Mouse (Mus musculus): ENCODE measurements around the gene Ms4a13. TPM values are rescaled to one million over a fixed set of nuclear protein-coding genes. Genes with fewer than 3 reads are reported as not detected.
A peak's percentile ranks its signal among the peaks of the same experiment; 100 is the strongest.
"Not testable (repeated sequence)": the region's sequence is repeated elsewhere in the genome, so short reads cannot be mapped to it uniquely, and the experiment has no call there.

Ms4a13 gene
- polyA plus RNA-seq, 1 experiment from 2014 or later = not detected

DNA sequence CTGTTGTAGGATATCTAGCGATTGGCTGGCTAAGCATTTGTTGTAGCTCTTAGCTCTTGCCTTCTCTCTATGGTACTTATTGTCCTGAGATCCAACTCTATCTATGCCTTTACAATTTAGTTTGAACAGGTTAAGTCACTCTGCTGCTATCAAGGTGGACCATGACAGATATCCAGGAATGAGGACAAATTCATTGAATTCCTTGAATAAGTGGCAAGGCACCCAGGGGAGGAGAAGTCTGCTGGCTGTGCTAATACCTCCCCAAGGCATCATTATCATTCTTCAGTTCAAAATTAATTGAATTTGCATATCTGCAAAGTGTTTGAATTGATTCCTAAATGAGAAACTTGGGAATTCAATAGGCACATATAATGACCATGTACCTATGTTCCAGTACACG lies 19.1 kb downstream of the Ms4a13 start:
- no peak overlapping the region for H3K9ac ChIP-seq (ENCODE audit: low read length)
- H3K9me3 ChIP-seq (ENCODE audit: control insufficient read depth, low read length) = no peaks in the 10 kb centered on the region
- no peak for DNase-seq (ENCODE audit: low spot score)
- no peaks in the 10 kb centered on the region for H3K36me3 ChIP-seq (ENCODE audit: control insufficient read depth, insufficient read depth, low read length)
- H3K27me3 ChIP-seq (ENCODE audit: control insufficient read depth, insufficient read depth, low read length) = no peaks in the 10 kb centered on the region
- 66% methylated on average over 2 of the region's 2 CpGs for WGBS
- no peak overlapping the region for H3K27ac ChIP-seq (replicated peaks; ENCODE audit: low read depth, low read length)
- H3K4me2 ChIP-seq (ENCODE audit: low read depth, severe bottlenecking) = no peak overlapping the region
- H3K4me1 ChIP-seq (ENCODE audit: control insufficient read depth, insufficient read depth, low read length) = no peaks in the 10 kb centered on the region
- no peak for ATAC-seq (ENCODE audit: insufficient number of reproducible peaks, low FRiP score, low TSS enrichment, low read depth)
- H3K4me3 ChIP-seq (ENCODE audit: low read depth, low read length) = no peak overlapping the region

DNA sequence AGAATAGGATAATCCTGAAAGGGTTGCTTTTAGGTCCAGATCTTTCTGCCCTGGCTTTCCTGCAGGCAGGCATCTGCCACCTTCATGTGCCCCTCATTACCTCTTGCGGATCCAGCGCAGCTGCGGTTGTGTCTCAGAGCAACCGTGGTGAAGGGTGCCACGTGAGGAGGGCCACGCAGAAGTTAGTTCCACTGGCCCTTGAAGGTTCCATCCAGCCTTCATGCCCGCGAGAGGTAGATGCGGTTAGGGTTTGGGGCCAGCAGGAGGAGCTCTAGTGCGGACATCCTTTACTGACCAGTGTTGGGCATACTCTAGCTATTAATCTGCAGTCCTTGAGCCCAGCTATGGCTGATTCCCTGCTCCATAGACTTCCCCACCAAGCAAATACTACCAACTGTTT lies 31.4 kb downstream of the Ms4a13 start, which contains the start of gene 1700025F22Rik:
1700025F22Rik (minus strand) TSS at position 149 of the 400 bp plus-strand sequence.
- no peak within 1 kb of the TSS for H3K4me3 ChIP-seq (ENCODE audit: low read depth, low read length)
- WGBS = 40% methylated on average over 10 of the region's 10 CpGs

DNA sequence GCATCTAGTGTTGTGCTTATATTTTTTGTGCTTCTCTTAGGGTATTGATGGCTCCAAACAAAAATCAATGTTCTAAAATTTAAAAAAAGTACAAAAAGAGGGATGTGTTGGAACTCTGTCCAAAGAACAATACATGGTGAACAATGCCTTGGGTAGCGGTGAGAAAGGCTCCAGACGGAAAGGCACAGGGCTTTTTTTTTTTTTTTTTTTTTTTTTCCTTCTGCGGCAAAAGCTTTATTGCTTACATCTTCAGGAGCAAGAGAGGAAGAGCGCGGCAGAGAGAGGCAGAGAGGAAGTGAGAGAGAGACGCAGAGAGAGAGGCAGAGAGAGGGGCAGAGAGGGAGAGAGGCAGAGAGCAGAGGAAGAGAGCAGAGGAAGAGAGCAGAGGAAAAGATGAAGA lies 38.6 kb downstream of the Ms4a13 start:
- H3K4me3 ChIP-seq (ENCODE audit: low read depth, low read length); H3K9ac ChIP-seq (ENCODE audit: low read length); H3K9me3 ChIP-seq (ENCODE audit: control insufficient read depth, low read length); H3K4me2 ChIP-seq (ENCODE audit: low read depth, severe bottlenecking); H3K27me3 ChIP-seq (ENCODE audit: control insufficient read depth, insufficient read depth, low read length); H3K4me1 ChIP-seq (ENCODE audit: control insufficient read depth, insufficient read depth, low read length); DNase-seq (ENCODE audit: low spot score); H3K36me3 ChIP-seq (ENCODE audit: control insufficient read depth, insufficient read depth, low read length); ATAC-seq (ENCODE audit: insufficient number of reproducible peaks, low FRiP score, low TSS enrichment, low read depth); H3K27ac ChIP-seq (replicated peaks; ENCODE audit: low read depth, low read length): not testable (repeated sequence)
- 86% methylated on average over 6 of the region's 6 CpGs for WGBS

More for the DNA sequence above, 31.4 kb downstream of the Ms4a13 start, which contains the start of gene 1700025F22Rik:
- DNase-seq (ENCODE audit: low spot score) (no peak), ATAC-seq (ENCODE audit: insufficient number of reproducible peaks, low FRiP score, low TSS enrichment, low read depth) (no peak)
- Histone ChIP-seq H3K36me3 (ENCODE audit: control insufficient read depth, insufficient read depth, low read length) (no peaks in the 10 kb centered on the region), H3K9me3 (ENCODE audit: control insufficient read depth, low read length) (no peaks in the 10 kb centered on the region), H3K4me1 (ENCODE audit: control insufficient read depth, insufficient read depth, low read length) (no peaks in the 10 kb centered on the region), H3K27ac (replicated peaks; ENCODE audit: low read depth, low read length) (no peak within 1 kb of the TSS), H3K9ac (ENCODE audit: low read length) (no peak within 1 kb of the TSS), H3K27me3 (ENCODE audit: control insufficient read depth, insufficient read depth, low read length) (no peaks in the 10 kb centered on the region), H3K4me2 (ENCODE audit: low read depth, severe bottlenecking) (no peak within 1 kb of the TSS)

DNA sequence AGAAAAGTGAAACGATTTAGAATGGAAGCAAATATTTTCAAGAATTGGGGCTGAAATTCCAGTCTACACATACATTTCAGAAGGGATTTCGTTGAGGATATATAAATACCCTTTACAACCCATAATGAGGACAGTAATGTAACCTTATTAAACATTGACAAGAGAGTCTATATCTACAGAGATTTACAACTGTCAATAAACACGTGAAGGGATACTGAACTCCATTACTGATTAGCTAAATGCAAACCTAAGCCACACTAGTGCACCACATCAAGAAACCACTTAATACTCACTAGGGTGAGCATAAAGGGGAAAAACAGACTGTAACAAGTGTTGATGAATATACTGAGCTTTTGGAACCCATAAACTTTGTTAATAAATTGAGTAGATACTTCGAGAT lies 61.2 kb downstream of the Ms4a13 start:
- Histone ChIP-seq H3K9me3 (ENCODE audit: control insufficient read depth, low read length) (no peaks in the 10 kb centered on the region), H3K27me3 (ENCODE audit: control insufficient read depth, insufficient read depth, low read length) (no peaks in the 10 kb centered on the region), H3K4me3 (ENCODE audit: low read depth, low read length) (no peak overlapping the region), H3K4me2 (ENCODE audit: low read depth, severe bottlenecking) (no peak overlapping the region), H3K9ac (ENCODE audit: low read length) (no peak overlapping the region), H3K36me3 (ENCODE audit: control insufficient read depth, insufficient read depth, low read length) (no peaks in the 10 kb centered on the region), H3K4me1 (ENCODE audit: control insufficient read depth, insufficient read depth, low read length) (no peaks in the 10 kb centered on the region), H3K27ac (replicated peaks; ENCODE audit: low read depth, low read length) (no peak overlapping the region)
- DNase-seq (ENCODE audit: low spot score) (no peak), ATAC-seq (ENCODE audit: insufficient number of reproducible peaks, low FRiP score, low TSS enrichment, low read depth) (no peak)
- 74% methylated on average over 4 of the region's 4 CpGs for WGBS

DNA sequence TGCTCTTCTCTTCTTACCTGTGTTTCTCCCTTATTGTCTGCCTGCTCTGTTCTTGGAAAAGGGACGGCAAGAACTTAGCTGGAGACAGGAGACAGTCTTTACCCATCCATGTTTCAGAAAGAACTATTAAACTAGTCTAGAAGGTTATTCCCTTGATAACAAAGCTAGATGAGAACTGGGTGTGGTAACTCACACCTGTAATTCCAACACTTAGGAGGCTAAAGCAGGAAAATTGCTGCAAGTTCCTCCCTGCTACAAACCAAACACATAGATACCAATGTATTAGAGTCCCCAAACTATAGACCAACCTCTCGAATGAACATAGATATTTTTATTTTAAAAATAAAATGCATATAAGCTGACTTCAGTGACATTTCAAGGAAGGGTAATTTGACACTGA lies 61.7 kb downstream of the Ms4a13 start:
- no peaks in the 10 kb centered on the region for H3K27me3 ChIP-seq (ENCODE audit: control insufficient read depth, insufficient read depth, low read length)
- H3K9ac ChIP-seq (ENCODE audit: low read length) = no peak overlapping the region
- H3K27ac ChIP-seq (replicated peaks; ENCODE audit: low read depth, low read length) = no peak overlapping the region
- WGBS = 80% methylated on average over 2 of the region's 2 CpGs
- no peaks in the 10 kb centered on the region for H3K4me1 ChIP-seq (ENCODE audit: control insufficient read depth, insufficient read depth, low read length)
- ATAC-seq (ENCODE audit: insufficient number of reproducible peaks, low FRiP score, low TSS enrichment, low read depth) = no peak
- H3K4me3 ChIP-seq (ENCODE audit: low read depth, low read length) = no peak overlapping the region
- no peaks in the 10 kb centered on the region for H3K9me3 ChIP-seq (ENCODE audit: control insufficient read depth, low read length)
- no peaks in the 10 kb centered on the region for H3K36me3 ChIP-seq (ENCODE audit: control insufficient read depth, insufficient read depth, low read length)
- DNase-seq (ENCODE audit: low spot score) = no peak
- no peak overlapping the region for H3K4me2 ChIP-seq (ENCODE audit: low read depth, severe bottlenecking)

DNA sequence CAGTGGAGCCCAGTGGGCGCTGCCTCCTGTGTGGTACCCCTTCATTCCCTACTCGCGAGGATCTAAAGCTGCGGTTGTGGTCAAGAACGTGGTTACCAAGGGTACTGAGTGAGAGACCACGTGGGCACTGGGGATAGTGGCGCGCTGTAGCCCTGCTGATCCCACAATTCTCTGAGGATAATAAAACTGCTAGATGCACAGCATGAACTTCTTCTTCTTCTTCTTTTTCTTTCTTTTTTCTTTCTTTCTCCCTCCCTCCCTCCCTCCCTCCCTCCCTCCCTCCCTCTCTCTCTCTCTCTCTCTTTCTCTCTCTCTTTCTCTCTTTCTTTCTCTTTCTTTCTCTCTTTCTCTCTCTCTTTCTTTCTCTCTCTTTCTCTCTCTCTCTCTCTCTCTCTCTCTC lies 65.8 kb downstream of the Ms4a13 start, which contains the start of gene 1700017D01Rik:
1700017D01Rik (minus strand) TSS at position 101 of the 400 bp plus-strand sequence.
- not testable (repeated sequence) for H3K4me3 ChIP-seq (ENCODE audit: low read depth, low read length); H3K27me3 ChIP-seq (ENCODE audit: control insufficient read depth, insufficient read depth, low read length); H3K9me3 ChIP-seq (ENCODE audit: control insufficient read depth, low read length); H3K36me3 ChIP-seq (ENCODE audit: control insufficient read depth, insufficient read depth, low read length); H3K27ac ChIP-seq (replicated peaks; ENCODE audit: low read depth, low read length); DNase-seq (ENCODE audit: low spot score); H3K4me2 ChIP-seq (ENCODE audit: low read depth, severe bottlenecking); ATAC-seq (ENCODE audit: insufficient number of reproducible peaks, low FRiP score, low TSS enrichment, low read depth); H3K9ac ChIP-seq (ENCODE audit: low read length); H3K4me1 ChIP-seq (ENCODE audit: control insufficient read depth, insufficient read depth, low read length)
- 85% methylated on average over 8 of the region's 8 CpGs for WGBS

DNA sequence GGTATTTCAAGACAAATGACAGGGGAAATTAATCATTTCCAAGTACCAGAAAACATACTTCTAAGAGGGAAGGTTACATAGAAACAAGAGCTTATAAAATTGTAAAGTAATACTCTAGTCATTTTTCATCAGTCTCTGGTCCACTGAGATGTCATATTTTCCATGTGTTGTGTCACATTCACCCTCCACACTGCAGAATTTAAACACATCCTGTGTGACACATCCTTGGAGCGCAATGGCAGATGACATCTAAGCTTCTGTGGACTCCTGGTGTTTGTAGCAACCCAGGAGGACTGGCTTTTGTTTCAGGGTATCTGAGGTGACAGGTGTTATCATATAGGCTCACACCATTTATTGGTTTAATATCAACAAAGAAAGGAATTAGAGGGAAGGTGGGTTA lies 66.8 kb downstream of the Ms4a13 start:
- H3K4me2 ChIP-seq (ENCODE audit: low read depth, severe bottlenecking) = no peak overlapping the region
- ATAC-seq (ENCODE audit: insufficient number of reproducible peaks, low FRiP score, low TSS enrichment, low read depth) (no peak), DNase-seq (ENCODE audit: low spot score) (no peak)
- no peaks in the 10 kb centered on the region for H3K4me1 ChIP-seq (ENCODE audit: control insufficient read depth, insufficient read depth, low read length)
- no peak overlapping the region for H3K9ac ChIP-seq (ENCODE audit: low read length)
- WGBS = 90% methylated on average over 1 of the region's 1 CpGs
- no peaks in the 10 kb centered on the region for H3K27me3 ChIP-seq (ENCODE audit: control insufficient read depth, insufficient read depth, low read length)
- no peak overlapping the region for H3K4me3 ChIP-seq (ENCODE audit: low read depth, low read length)
- no peaks in the 10 kb centered on the region for H3K36me3 ChIP-seq (ENCODE audit: control insufficient read depth, insufficient read depth, low read length)
- H3K27ac ChIP-seq (replicated peaks; ENCODE audit: low read depth, low read length) = no peak overlapping the region
- H3K9me3 ChIP-seq (ENCODE audit: control insufficient read depth, low read length) = no peaks in the 10 kb centered on the region

DNA sequence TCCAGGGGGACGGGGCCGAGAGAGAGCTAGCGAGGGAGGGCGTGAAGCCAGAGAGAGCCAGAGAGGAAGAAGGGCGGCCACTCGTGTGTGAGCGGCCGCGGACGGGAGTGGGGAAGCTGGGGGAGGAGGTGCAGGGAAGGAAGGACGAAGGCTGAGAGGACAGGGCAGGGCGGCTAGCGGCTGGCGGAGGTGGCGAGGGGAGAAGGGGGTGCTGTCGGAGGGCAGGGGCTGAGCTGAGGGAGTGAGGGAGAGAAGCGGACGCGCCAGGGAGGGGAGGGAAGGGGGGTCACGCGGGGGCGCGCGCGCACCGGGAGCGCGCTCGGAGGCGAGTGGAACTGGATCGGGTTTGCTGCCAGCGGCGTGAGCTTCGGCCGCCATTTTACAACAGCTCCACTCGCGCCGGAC lies 75.5 kb downstream of the Ms4a13 start:
- WGBS = 0% methylated on average over 7 of the region's 38 CpGs
- not testable (repeated sequence) for H3K9me3 ChIP-seq (ENCODE audit: control insufficient read depth, low read length); H3K27me3 ChIP-seq (ENCODE audit: control insufficient read depth, insufficient read depth, low read length); H3K4me1 ChIP-seq (ENCODE audit: control insufficient read depth, insufficient read depth, low read length); H3K36me3 ChIP-seq (ENCODE audit: control insufficient read depth, insufficient read depth, low read length); H3K27ac ChIP-seq (replicated peaks; ENCODE audit: low read depth, low read length)
- Histone ChIP-seq H3K9ac (ENCODE audit: low read length) (peak overlapping the region; percentile 37), H3K4me2 (ENCODE audit: low read depth, severe bottlenecking) (peak overlapping the region; percentile 25), H3K4me3 (ENCODE audit: low read depth, low read length) (peak overlapping the region; percentile 22)
- ATAC-seq (ENCODE audit: insufficient number of reproducible peaks, low FRiP score, low TSS enrichment, low read depth) (peak; percentile 93), DNase-seq (ENCODE audit: low spot score) (peak; percentile 45)

Data from limb, embryonic 11.5 days (tissue).